Mouse (Mus musculus) naive thymus-derived CD4-positive, alpha-beta T cell, adult 2 months (primary cell): ENCODE measurements around the gene Nudt19.
"Not testable (repeated sequence)": the region's sequence is repeated elsewhere in the genome, so short reads cannot be mapped to it uniquely, and the experiment has no call there.

ENCODE experiments used
- DNase-seq: peaks from one replicate; pipeline ENCODE4 v3.0.0-alpha.2; 2011; ENCODE audit warnings: low read depth

Nudt19 gene

DNA sequence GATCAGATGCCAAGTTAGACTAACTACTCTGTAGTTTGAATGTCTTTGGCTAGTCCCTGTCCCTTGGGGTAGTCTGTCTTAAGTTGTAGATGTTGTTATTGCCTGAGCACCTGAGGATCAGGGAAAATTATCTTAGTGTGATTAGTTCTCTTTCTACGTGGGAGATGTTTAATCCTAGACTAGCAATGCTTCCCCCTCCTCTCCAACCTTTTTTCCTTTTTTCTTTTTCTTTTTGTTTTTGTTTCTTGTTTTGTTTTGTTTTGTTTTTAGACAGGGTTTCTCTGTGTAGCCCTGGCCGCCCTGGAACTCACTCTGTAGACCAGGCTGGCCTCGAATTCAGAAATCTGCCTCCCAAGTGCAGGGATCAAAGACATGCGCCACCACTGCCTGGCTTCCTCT, at the start of gene Nudt19:
TSS of gene Nudt19 (minus strand) at position 100 of the 399 bp plus-strand sequence.
- DNase-seq: no peak

DNA sequence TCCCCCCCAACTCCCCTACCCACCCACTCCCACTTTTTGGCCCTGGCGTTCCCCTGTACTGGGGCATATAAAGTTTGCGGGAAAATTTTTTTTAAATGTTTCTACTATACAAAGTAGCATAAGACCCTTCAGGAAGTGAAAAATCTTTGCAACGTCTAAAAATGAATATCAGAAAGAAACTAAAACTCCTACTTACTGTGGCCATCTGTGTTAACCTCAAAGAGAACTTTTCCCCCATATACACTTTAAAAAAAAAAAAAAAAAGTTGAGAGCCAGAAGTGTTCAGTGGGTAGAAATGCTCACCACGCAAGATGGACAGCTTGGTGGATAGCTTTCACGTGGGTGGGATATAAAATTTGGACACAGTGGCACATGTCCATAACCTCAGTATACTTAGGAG, 46.7 kb upstream of the Nudt19 start:
- DNase-seq: no peak

DNA sequence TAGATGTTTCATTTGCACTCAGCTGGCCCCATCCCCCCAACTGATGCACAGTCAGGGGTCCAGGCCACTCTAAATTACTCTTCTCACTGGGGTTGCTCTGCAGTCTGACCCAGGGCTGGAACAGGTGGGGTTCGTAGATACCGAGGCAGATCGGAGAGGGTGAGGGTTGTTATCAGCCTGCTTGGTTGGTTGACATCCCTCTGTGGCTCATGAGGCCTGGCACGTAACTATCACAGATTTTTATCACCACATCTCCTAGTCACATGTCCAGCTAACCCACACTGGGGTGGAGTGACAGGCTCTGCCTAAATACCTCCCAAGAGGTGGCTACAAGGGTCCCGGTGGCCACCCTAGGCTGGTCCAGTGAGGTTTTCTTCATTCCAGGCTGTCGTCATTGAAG, 45.0 kb upstream of the Nudt19 start:
- DNase-seq: no peak

DNA sequence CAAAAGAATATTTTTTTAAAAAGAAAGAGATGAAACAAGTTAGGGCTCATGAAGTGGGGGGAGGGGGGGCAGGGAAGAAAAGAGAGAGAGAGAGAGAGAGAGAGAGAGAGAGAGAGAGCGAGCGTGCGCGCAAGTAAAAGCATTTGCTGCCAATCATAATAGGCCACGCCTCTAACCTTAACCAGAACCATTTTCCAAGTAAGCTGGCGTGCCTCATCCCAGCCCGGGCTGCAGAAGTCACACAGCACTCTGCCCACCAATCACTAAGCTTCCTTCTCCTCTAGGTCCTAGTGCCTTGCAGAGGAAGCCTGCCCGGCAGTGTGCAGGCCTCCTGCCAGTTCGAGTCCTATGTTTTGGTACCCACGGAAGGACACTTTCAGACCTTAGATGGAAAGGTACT, 43.9 kb upstream of the Nudt19 start:
- DNase-seq: no peak

DNA sequence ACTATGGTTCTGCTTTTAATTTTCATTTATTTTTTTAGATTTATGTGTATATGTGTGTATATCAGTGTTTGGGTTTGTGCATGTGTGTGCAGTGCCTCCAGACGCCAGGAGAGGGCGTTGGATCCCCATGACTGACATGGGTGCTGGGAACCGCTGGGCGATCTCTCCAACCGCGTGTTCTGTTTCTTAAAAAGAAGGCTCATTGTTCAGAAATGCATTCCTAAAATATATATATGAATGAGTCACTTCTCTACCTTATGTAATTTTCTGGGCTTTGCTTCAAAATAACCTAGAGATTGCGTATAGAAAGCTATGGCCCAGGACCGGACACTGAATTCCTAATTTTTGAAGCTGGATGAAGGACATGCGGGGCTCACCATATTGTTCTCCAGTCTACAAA, 43.4 kb upstream of the Nudt19 start:
- DNase-seq: no peak

DNA sequence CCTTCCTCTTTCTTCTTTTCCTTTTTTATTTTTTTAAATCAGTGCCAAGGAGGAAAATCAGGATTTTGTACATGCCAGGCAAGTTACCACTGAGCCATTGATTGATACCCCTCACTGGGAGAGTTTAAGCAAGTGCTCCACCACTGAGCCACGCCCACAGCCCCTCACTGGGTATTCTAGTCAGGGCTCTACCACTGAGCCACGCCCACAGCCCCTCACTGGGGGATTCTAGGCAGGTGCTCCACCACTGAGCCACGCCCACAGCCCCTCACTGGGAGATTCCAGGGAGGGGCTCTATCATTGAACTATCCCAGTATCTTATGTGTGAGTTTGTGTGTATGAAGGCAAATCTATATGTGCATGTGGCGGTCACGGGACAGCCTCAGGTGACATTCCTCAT, 38.2 kb upstream of the Nudt19 start:
- DNase-seq: no peak

DNA sequence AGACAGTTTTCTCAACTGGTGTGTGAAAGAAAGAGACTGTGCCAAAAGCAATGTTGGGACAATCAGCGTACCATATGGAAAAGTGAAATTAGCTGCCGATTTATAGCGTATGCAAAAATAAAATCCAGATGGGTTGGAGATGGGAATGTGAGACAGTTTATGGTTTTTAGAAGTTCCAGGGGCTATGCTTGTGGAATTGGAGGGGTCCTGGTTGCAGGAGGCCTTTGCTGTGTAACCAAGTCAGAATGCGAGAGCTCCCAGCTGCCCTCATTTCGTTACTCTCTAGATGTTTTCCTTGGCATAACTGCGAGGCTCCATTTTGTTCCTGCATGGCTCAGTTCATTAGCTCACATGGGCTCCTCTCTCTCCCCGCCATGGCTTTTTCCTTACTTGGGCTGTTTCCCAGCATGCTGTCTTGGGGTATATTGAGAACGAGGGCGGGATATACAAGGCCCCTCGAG, 34.7 kb upstream of the Nudt19 start:
- DNase-seq: no peak

DNA sequence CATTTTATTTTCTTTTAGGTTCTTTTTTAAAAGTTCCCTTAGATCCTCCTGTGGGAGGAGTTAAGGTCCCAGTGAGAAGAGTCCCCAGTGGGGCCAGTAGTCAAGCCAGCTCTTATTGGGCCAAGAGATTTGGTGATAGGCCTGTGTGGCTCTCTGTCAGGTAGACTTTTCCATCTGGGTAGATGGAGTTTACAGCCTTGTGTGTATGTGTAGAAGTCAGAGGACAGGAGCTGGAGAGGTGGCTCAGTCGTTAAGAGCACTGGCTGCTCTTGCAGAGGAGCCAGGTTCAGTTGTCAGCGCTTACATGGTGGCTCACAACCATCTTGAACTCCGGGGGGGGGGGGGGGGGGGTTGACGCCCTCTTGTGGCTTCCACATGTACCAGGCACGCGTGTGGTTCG, 33.4 kb upstream of the Nudt19 start:
- DNase-seq: peak; percentile 34

DNA sequence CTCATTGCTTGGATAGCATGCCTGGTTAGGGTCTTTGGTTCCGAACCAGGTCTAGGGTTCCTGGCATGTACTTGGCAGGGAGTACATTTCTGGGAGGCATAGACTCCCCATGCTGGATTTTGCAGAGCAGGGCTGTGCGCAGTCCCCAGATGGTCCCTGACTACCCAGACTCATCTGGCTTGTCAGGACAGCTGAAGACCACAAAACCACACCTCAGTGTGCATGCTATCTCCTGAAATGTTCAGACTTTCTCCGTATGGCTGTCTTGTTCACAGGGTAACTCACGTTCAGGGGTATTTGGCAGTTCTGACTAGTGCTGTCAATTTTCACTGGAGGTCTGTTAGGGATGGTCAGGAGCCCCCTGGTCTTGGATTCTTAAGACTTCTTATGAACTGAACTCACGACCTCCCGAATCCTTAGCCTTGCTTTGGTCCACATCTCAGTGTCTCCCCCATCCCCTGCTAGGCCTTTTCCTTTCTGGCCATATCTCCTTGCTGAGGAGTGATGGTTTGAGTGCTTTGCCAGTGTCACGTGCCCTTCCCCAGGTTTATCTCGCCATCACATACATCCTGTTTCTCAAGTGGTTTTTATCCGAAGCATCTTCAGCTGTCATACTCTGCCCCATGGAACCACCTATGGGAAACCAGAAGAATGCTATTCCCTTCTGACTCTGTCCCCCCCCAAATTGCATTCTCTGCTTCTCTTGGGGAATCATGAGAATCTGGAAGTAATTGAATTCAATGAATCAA, 32.8 kb upstream of the Nudt19 start:
- DNase-seq: peak; percentile 27

DNA sequence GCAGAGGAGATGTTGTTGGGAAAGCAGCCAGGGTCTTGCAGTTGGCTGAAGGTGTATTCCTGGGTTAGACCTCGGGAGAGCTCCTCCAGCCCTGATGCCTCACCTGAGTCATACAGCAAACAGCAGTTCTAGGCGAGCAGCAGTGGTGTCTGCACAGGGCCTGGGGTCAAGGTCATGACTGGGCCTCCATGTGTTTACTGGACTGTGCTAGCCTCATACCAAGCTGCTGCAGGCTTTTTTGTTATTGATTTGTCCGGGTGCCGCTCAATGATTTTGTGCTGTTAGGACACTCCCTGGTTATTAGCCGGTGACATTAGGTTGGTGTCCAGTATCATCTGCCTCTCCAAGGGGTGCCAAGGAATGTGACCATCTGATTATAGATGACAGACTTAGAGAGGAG, 31.6 kb upstream of the Nudt19 start:
- no peak for DNase-seq

DNA sequence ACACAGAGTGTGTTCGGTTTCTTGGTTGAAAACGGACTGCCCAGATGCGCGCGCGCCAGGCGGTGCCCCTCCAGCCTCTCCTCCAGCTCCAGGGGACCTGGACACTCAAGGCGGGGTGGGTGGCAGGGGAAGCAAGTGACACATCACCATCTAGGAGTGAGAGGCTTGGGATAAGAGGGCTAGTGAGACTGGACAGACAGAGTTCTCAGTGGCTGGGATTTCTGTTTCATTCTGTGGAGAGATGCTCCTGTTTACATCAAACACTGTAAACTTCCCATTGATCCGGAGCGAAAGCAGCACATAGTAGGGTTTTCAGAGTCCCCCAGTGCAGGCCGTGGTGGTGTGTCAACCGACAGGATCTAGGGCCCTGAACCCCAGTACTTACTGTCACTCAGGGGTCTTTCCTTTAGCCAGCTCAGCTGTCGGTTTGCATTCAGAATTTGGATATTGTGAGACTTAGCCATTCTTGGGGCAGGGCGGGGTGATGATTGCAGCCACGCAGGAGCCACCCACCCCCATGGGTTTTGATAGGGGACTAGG, 30.9 kb upstream of the Nudt19 start:
- no peak for DNase-seq

DNA sequence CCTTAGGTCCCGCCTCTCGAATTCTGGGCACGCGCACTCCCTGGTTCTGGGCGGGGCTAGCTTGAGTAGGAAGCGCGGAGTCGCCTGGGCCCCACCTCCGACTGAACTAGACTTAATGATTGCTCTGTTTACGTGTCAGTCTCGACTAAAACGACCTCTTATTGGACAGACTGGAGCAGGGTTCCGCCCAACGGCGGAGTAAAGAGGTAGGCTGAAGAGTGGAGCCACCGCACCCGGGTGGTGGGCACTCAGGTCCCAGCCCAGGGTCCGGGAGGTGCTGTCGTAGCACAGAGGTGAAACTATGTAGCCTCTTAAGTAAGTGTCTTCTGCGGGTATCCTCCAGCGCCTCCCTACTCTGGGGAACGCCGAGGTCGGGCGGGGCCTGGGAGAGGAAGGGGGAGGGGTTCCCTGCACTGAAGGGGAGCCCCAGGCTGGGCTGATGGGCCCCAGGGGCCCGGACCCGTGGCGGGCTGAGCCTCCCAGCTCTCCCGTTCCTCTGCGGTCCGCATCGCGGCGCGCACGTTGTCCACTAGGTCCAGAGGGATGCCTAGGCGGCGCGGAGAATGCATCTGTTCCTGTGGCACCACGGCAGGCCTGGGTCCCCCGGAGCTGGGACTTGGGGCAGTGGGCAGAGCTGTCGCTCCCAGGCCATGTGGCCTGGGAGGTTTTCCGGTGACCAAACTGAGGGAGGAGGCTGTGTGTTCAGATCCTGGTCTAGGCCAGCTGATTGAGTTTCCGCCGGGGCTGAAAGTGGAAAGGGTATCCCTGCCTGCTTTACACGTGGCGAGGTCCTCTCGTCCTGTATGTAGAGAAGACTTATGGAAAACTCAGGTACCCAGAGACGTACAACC, 30.2 kb upstream of the Nudt19 start, which contains the start of gene Ankrd27:
TSS of gene Ankrd27 (plus strand) at position 190 of the 851 bp plus-strand sequence.
- peak; percentile 98 for DNase-seq

DNA sequence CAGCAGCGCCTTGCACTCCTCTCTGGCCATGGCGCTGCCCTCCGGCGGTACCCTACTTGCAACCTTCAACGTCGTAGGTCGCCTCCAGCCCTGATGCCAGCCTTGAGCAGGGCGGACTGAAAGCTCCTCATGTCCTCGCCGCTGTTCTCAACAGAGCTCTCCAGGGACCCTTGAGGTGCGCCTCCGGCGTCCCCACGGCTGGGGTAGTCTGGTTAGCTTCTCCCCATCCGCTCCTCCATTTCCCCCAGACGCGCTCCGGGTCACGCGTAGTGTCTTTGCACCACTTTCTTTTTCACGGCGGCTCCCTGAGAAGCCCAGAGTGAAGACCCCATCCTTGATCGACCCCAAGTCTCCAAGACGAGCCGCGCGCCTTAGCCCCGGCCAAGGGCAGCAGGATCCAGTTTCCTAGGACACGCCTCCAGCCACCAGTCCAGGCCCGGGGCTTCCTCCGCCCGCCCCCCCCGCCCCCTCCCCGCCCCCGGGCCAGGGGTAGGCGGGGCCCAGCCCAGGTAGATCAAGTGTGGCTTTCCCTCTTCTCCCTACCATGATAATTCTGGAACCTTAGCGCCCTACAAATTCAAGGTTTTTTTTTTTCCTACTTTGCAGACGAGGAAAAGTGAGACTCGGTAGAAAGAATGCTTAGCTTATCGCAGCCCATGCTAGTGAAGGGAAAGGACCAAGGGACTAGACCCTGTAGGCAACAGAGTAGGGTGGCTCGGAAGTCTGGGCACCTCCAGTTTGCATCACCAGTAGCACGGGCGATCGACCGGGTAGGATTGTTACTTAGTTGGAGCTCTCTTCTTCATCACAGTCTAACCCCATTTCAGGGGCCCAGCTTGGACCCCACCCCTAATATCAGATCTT, 29.3 kb upstream of the Nudt19 start, which contains the start of gene Rgs9bp:
TSS of gene Rgs9bp (minus strand) at position 392 of the 864 bp plus-strand sequence.
- DNase-seq: peak; percentile 78

DNA sequence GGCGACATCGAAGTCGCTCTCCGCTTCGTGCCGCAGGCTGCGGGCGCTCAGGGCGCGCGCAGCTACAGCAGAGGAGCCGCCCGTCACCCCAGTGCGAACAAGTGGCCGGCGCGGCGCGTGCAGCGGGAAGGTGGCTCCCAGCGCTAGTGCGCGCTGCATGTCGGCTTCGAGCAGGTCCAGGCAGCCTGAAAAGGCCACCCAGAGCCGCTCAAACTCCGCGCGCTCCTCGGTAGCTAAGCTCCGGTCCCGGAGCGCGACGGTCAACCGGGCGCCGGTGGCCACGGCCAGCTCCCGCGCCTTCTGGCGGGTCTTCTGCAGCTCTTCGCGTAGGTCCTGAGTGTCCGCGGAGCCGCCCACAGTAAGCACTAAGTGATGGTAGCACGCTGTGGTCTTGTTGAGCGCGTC, 28.7 kb upstream of the Nudt19 start:
- peak; percentile 64 for DNase-seq

DNA sequence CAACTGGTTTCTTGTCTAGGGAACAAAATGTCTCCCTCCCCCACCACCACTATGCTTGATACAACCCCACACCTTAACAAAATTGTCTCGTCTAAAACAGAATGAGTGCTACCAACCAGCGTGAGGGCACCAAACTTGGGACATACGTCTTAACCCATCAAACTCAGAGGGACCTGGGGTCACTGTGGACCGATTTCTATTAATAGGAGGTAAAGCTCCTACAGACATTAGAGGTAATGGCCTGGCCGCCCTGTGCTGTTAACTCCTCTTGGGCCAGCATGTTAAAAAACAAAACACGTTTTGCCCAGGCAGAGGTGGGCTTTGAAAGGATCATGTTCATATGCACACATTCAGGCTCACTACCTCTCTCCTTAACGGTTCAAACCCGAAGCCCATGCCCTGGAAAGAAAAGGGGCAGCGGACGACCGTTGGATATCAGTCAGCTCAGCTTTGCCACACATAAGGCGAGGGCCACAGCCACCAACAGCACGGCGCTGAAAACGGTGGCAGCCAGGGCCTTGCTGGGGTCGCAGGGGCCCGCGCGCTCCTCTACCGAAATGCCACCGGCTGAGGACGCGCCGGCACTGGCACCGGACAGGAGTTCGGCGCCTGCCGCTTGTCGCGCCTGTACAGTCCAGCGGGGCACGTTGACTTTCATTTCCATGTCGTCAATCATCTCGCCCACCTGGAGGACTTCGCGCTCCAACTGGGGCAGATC, 28.1 kb upstream of the Nudt19 start:
- DNase-seq: no peak

DNA sequence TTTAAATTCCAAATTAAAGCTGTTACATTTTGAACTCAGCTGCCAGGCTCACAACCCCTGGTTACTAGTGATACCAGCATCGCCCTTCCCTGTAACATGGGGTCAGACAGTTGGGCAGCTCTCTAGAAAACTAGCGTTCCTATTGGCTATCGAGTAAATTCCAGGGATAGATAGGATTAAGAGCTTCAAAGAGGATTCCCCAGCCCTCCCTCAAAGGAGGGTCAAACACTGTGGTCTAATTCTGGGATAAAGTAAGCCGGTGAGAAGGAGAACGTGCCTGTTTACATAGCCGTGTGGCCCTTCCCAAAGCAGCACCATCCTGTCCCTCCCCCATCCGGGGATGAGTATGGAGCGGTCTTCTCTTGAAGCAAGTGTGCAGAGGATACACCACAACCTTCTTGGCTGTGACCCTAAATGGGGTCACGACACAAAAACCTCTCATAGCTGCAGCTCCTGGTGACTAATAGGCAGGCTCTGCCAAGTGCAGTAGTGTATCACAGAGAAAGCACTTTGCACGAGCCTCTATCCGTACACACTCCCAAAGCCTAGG, 27.4 kb upstream of the Nudt19 start:
- no peak for DNase-seq

DNA sequence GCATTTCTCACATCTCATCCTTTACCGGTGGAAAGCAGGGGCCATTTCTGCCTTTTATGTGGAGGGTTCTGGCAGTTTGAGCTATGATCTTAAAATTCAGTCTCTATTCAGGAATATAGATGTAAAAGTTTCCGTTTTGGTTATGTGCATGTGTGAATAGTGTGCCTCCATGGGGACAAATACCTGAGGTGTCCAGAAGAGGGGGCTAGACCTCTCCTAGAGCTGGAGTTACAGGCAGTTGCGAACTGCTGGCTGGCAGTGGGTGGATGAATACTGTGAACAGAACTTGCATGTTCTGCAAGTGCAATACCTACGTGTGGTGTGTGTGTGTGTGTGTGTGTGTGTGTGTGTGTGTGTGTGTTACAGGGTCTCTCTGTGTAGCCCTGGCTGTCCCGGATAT, 26.6 kb upstream of the Nudt19 start:
- DNase-seq: peak; percentile 37

DNA sequence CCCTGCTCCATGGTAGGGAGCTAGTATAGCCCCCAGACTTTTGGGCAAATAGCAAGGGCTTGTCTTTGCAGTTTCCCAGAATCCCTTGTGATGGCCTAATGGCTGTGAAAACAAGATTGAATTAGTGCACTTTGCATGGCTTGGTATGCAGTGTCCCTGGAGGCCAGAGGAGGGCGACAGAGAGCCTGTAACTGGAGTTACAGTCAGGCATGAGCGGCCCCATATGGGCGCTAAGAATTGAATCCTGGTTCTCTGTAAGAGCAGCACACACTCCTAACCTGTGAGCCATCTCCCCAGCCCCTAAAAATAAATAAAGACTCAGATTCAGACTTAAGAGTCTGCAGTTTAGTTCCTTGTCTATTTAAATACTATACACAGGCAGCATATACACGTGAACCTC, 23.7 kb upstream of the Nudt19 start:
- DNase-seq: peak; percentile 73

DNA sequence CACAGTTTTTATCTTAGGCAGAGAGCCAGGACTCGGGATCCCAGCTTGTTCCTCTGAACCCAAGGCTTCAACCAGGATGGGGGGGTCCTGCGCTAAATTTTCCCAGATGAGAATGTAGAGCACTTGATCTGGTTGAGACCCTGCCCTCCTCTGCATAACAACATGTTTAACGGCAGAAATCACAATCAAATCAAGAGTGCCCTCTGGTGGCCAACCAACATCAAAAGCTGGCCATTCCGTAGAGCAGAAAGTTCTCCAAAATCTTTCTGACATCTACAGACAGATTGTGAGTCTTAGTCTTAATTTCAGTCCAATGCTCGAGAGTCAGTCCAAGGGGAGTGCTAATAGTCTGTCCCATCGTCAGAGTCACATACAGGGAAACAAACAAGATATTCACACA, 14.8 kb upstream of the Nudt19 start:
- peak; percentile 41 for DNase-seq

DNA sequence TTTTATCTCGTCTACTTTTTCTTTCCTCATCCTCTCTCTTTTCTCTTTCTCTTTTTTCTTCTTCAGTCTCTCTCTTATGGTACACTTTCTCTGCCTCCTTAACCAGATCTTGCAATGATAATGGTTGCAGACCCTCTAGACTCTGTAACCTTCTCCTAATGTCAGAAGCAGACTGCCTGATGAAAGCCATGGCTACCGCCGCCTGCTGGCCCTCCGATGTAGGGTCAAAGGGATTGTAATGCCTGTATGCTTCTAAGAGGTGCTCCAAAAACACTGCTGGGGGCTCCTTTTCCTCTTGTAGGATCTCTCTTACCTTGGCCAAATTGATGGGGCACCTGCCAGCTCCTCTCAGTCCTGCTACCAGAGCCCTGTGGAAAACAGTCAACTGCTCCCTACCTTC, 13.6 kb upstream of the Nudt19 start:
- DNase-seq: not testable (repeated sequence)

DNA sequence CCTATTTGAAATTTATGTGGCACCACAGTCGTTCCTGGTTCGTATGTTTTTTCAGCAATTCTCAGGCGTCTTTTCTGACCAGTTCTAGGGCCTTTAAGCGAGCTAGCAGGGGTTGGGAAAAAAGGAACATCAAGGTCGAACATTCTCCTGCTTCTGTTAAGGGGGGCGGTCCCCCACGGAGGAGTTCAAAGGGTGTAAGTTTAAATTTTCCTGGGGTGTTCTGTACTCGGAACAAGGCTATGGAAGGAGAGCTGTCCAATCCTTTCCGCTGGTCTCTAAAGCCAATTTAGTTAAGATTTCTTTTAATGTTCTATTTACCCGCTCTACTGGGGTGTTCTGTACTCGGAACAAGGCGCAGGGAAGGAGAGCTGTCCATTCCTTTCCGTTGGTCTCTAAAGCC, 9.9 kb upstream of the Nudt19 start:
- not testable (repeated sequence) for DNase-seq
